Mouse (Mus musculus) ES-E14 (cell line): ENCODE measurements around the gene Gm6993. TPM values are rescaled to one million over a fixed set of nuclear protein-coding genes. Genes with fewer than 3 reads are reported as not detected.
A peak's percentile ranks its signal among the peaks of the same experiment; 100 is the strongest.

Experiments used
- DNase-seq: peaks from one replicate; pipeline ENCODE4 v3.0.0-alpha.2; 2013; ENCODE audit warnings: low read depth, low spot score
- H3K27ac ChIP-seq: 2 replicates; pipeline ENCODE4 v1.5.1; 2012; ENCODE audit warnings: low read depth, mild to moderate bottlenecking, low read length, moderate library complexity, mixed read lengths; ENCODE audit not compliant: poor library complexity, insufficient read depth, severe bottlenecking
- H3K36me3 ChIP-seq: 2 replicates; pipeline ENCODE4 v1.6.1; 2012; ENCODE audit warnings: mild to moderate bottlenecking, low read length, moderate library complexity, mixed read lengths; ENCODE audit not compliant: control insufficient read depth, poor library complexity, insufficient read depth, severe bottlenecking
- H3K4me1 ChIP-seq, 2 experiments: fragments of 150-350 bp in 1 of 2; sonication (generic) in 1 of 2; 2 replicates each; pipeline ENCODE4 v1.6.1; 2012; ENCODE audit warnings: low read length in 2 of 2, mild to moderate bottlenecking in 1 of 2, mixed read lengths in 1 of 2; ENCODE audit not compliant: control insufficient read depth in 2 of 2, insufficient read depth in 2 of 2, poor library complexity in 1 of 2
- H3K4me3 ChIP-seq, 2 experiments: fragments of 150-350 bp in 1 of 2; sonication (generic) in 1 of 2; 2 replicates each; pipeline ENCODE4 v1.5.1; 2012; ENCODE audit warnings: low read length in 2 of 2, low read depth in 1 of 2, mild to moderate bottlenecking in 1 of 2, mixed read lengths in 1 of 2; ENCODE audit not compliant: insufficient read depth in 1 of 2, poor library complexity in 1 of 2, severe bottlenecking in 1 of 2
- H3K9ac ChIP-seq: 2 replicates; pipeline ENCODE4 v1.6.1; 2012; ENCODE audit warnings: low read depth, mild to moderate bottlenecking, low read length, mixed read lengths; ENCODE audit not compliant: poor library complexity, insufficient read depth, severe bottlenecking
- H3K9me3 ChIP-seq: fragments of 150-350 bp; sonication (generic); 2 replicates; pipeline ENCODE4 v1.6.1; 2012; ENCODE audit warnings: low read depth, mild to moderate bottlenecking, low read length; ENCODE audit not compliant: control insufficient read depth, insufficient read depth
- CHD2 ChIP-seq: IDR thresholded peaks from 2 replicates; pipeline ENCODE4 v1.6.1; 2014; ENCODE audit warnings: mild to moderate bottlenecking, low read depth, low read length, inconsistent platforms
- HCFC1 ChIP-seq: IDR thresholded peaks from 2 replicates; pipeline ENCODE4 v1.6.1; 2012; ENCODE audit warnings: low read length, inconsistent platforms, borderline replicate concordance; ENCODE audit not compliant: insufficient read depth
- MAFK ChIP-seq: IDR thresholded peaks from 2 replicates; pipeline ENCODE4 v1.6.1; 2014; ENCODE audit warnings: mild to moderate bottlenecking, low read depth, low read length, inconsistent platforms; ENCODE audit not compliant: insufficient read depth
- ZC3H11A ChIP-seq: IDR thresholded peaks from 2 replicates; pipeline ENCODE4 v1.6.1; 2012; ENCODE audit warnings: low read depth, mild to moderate bottlenecking, inconsistent platforms, low read length, borderline replicate concordance
- ZNF384 ChIP-seq: IDR thresholded peaks from 2 replicates; pipeline ENCODE4 v1.6.1; 2012; ENCODE audit warnings: low read depth, low read length, inconsistent platforms
- in situ Hi-C, 2 experiments: fragments of 600-800 bp; cut with MboI; formaldehyde crosslinking; loops; one replicate each; pipeline ENCODE4 v1.15.1; 2025; ENCODE audit warnings: low sequenced_read_pairs in 2 of 2, inconsistent platforms in 1 of 2; ENCODE audit not compliant: unreplicated experiment in 2 of 2
- total RNA-seq: library from RNA; depleted of rRNA; stranded (reverse); fragments of 300-350 nt; gene quantifications from 2 replicates; pipeline ENCODE4 v1.2.3, GENCODE M21; 2012

Gene Gm6993
- total RNA-seq, 1 experiment = not detected

DNA sequence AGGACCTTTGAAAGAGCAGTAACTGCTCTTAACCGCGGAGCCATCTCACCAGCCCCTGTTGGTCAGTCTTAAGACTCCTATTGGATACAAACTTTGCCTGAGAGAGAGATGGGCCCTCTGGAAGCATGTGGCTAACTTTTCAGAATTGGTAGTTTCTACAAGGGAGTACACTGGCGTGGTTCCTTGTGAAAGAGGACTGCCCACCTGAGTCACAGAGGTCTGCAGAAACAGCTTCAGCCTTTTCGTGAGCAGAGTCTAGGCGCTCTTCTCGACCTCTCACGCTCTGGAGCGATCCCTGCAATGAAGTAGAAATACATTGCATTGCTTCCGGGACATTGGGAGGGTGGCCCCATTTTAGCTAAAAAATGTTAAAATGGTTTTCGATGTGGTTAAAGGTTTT, 29.8 kb downstream of the Gm6993 start:
- H3K4me1 ChIP-seq = peaks cover 2 to 31% of the 10 kb centered on the region in 2 experiments; a peak in 3 of 4 replicates

DNA sequence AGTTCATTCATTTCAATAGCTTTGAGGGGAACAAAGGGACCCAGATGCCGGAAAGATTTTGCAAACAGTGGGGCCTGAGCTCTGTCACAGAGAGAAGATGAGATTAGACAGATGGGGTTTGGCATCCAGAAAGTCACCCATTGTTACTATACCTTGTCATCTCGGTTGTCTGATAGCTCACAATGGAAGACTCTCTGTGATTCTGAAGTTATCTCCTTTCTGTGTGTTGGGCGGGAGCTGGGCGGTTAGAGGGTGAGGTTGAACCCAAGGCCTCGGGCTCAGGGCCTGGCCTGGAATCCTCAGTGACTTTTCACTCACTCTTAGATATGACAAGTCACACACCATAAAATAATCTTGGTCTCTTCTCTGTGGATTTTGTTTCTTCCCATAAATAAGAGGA, 30.2 kb downstream of the Gm6993 start:
- no peak for TF ChIP-seq MAFK
- TF ChIP-seq HCFC1 = no peak
- no peak for TF ChIP-seq ZNF384
- TF ChIP-seq CHD2 = no peak
- no peak for TF ChIP-seq ZC3H11A
- Histone ChIP-seq H3K36me3 (peaks cover 33% of the 10 kb centered on the region), H3K9me3 (no peaks in the 10 kb centered on the region), H3K27ac (no peak overlapping the region), H3K9ac (no peak overlapping the region), H3K4me3 (no peak overlapping the region), H3K4me1 (peaks cover 2 to 31% of the 10 kb centered on the region in 2 experiments; a peak in 3 of 4 replicates)
- in situ Hi-C loops = no loop called here
- DNase-seq = no peak

More for the DNA sequence above, 29.8 kb downstream of the Gm6993 start:
- H3K4me3 ChIP-seq = no peak overlapping the region
- DNase-seq = no peak
- no peak overlapping the region for H3K27ac ChIP-seq
- TF ChIP-seq ZC3H11A (no peak), ZNF384 (no peak), CHD2 (no peak)
- in situ Hi-C loops = no loop called here
- H3K9me3 ChIP-seq = no peaks in the 10 kb centered on the region
- peaks cover 30% of the 10 kb centered on the region for H3K36me3 ChIP-seq
- no peak overlapping the region for H3K9ac ChIP-seq

DNA sequence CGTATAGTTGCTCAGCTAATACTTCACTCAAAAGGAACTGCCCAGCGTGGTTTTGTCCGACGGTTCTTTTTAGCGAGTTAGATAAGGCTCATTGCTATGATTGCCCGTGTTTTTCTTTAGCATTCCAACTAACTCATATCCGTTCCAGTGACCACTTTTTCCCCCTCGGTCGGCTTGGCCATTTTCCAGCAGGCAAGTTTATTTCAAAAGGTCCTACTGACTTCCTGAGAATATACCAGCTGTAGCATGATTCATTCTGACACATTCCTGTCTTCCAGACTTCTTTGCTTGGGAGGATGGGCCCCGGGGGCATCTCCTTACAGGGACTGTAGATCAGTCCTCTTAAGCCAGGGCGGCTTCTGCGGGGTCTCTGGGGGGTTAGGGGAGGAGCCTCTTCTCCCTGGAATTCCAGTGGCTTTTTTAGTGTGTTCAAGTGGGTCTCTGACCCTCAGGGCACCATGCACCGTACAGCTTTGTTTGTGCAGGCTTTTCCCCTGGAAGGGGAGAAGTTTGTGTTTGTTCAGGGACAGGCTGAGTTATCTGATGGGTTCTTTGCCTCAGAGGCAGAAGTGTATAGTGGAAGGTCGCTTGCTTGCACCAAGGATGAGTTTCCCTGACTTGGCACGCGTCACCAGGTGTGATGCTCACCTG, 30.9 kb downstream of the Gm6993 start:
- H3K4me1 ChIP-seq = peaks cover 2 to 28% of the 10 kb centered on the region in 2 experiments; a peak in 3 of 4 replicates
- peaks cover 38% of the 10 kb centered on the region for H3K36me3 ChIP-seq
- H3K27ac ChIP-seq = peak overlapping the region; percentile 38; the same call in 1 of the 2 replicates
- no peak for DNase-seq
- H3K9ac ChIP-seq = no peak overlapping the region
- TF ChIP-seq ZC3H11A (no peak), MAFK (no peak), CHD2 (no peak), HCFC1 (no peak), ZNF384 (no peak)
- in situ Hi-C loops = no loop called here
- H3K4me3 ChIP-seq = no peak overlapping the region
- no peaks in the 10 kb centered on the region for H3K9me3 ChIP-seq

DNA sequence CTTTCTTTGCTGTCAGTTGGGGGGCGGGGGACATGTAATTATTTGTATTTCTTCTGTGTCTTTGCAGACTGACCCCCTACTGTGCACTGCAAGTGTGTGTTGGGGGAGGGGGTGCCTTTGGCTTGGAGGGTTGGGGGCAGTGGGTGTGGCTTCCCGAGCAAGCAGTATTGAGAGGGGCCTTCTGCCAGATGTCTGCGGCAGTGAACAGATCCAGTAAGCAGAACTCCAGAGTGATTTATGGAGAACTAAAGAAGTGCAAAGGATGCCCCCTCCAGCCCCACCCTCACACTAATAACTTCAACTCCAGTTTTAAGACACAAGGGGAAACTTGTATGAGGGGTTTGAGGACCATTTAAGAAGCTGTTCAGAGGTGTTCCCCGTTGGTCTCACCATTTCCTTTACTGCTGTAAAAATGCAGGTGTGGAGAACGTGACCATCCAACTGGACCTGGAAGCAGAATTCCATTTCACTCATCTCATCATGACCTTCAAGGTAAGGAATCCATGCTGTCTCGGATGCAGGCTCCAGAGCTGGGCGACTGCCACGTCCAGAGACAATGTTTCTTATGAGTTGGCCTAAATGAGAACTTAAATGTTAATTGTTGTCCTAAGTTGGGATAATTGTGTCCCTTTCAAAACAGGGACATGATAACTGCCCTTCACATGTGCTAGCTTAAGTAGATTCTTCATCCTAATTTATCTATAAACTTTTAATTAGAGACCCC, 31.6 kb downstream of the Gm6993 start:
- Histone ChIP-seq H3K4me1 (peaks cover 2 to 26% of the 10 kb centered on the region in 2 experiments; a peak in 3 of 4 replicates), H3K27ac (peak overlapping the region; percentile 54), H3K9me3 (no peaks in the 10 kb centered on the region), H3K4me3 (no peak overlapping the region), H3K36me3 (peaks cover 38% of the 10 kb centered on the region), H3K9ac (no peak overlapping the region)
- TF ChIP-seq ZNF384 (no peak), HCFC1 (no peak), MAFK (no peak), CHD2 (no peak), ZC3H11A (no peak)
- in situ Hi-C loops = no loop called here
- DNase-seq = no peak
